Mouse (Mus musculus) liver, embryonic 11.5 days (tissue): ENCODE results near the gene Nalcn. TPM values are rescaled to one million over a fixed set of nuclear protein-coding genes. Genes with fewer than 3 reads are reported as not detected.

ENCODE experiments used
- ATAC-seq: fragments of 200-750 bp; cut with Nextera tagmentation; replicated peaks from 2 replicates; pipeline ENCODE4 v1.8.0; 2017; ENCODE audit warnings: moderate number of reproducible peaks, mild to moderate bottlenecking, moderate TSS enrichment, moderate library complexity; ENCODE audit not compliant: low FRiP score
- DNase-seq: peaks from one replicate; pipeline ENCODE4 v3.0.0-alpha.2; 2017; ENCODE audit warnings: low spot score
- H3K27ac ChIP-seq: fragments of 300-500 bp; sonication (generic); 2 replicates; pipeline ENCODE4 v1.5.1; 2014; ENCODE audit warnings: mild to moderate bottlenecking, low read depth, low read length, control low read depth
- H3K27me3 ChIP-seq: fragments of 300-500 bp; sonication (generic); replicated peaks from 2 replicates; pipeline ENCODE4 v1.6.1; 2014; ENCODE audit warnings: low read length, mixed read lengths; ENCODE audit not compliant: control insufficient read depth, insufficient read depth
- H3K36me3 ChIP-seq: fragments of 300-500 bp; sonication (generic); 2 replicates; pipeline ENCODE4 v1.6.1; 2014; ENCODE audit warnings: mild to moderate bottlenecking, low read length, moderate library complexity, mixed read lengths; ENCODE audit not compliant: control insufficient read depth, insufficient read depth
- H3K4me1 ChIP-seq: fragments of 300-500 bp; sonication (generic); replicated peaks from 2 replicates; pipeline ENCODE4 v1.6.1; 2014; ENCODE audit warnings: low read length, mixed read lengths; ENCODE audit not compliant: control insufficient read depth, insufficient read depth
- H3K4me2 ChIP-seq: fragments of 300-500 bp; sonication (generic); 2 replicates; pipeline ENCODE4 v1.6.1; 2014; ENCODE audit warnings: mild to moderate bottlenecking, control low read depth, moderate library complexity
- H3K4me3 ChIP-seq: fragments of 300-500 bp; sonication (generic); 2 replicates; pipeline ENCODE4 v1.5.1; 2014; ENCODE audit warnings: low read depth, low read length, control low read depth
- H3K9ac ChIP-seq: fragments of 300-500 bp; sonication (generic); 2 replicates; pipeline ENCODE4 v1.6.1; 2014; ENCODE audit warnings: low read depth, low read length, control low read depth
- H3K9me3 ChIP-seq: fragments of 300-500 bp; sonication (generic); 2 replicates; pipeline ENCODE4 v1.6.1; 2016; ENCODE audit warnings: low read length, inconsistent platforms, mixed read lengths; ENCODE audit not compliant: control insufficient read depth
- WGBS: fragments of 180-500 bp; shearing (Covaris S2); extraction: QIAGEN DNeasy Blood & Tissue Kit; methylation state at CpG from one replicate; pipeline ENCODE4 v1.1.7; 2014; 5-methylcytosine and 5-hydroxymethylcytosine counted together
- polyA plus RNA-seq: library from polyadenylated mRNA; unstranded; fragments of >200 nt; fragmentation: Nextera tagmentation; extraction: Ambion mirVana; gene quantifications from 2 replicates; pipeline ENCODE4 v1.2.1, GENCODE M21; 2014

Gene Nalcn
- polyA plus RNA-seq, 1 experiment from 2014 or later = 0.07 TPM

GRCm38 (mm10) chr14:123296068-123296467 lies 330.9 kb downstream of the Nalcn start:
- no peaks in the 10 kb centered on the region for H3K4me1 ChIP-seq
- ATAC-seq = no peak
- DNase-seq = no peak
- H3K36me3 ChIP-seq = no peaks in the 10 kb centered on the region
- H3K9ac ChIP-seq = no peak overlapping the region
- no peak overlapping the region for H3K4me3 ChIP-seq
- no peak overlapping the region for H3K27ac ChIP-seq
- no peaks in the 10 kb centered on the region for H3K9me3 ChIP-seq
- no peak overlapping the region for H3K4me2 ChIP-seq
- H3K27me3 ChIP-seq = no peaks in the 10 kb centered on the region

- Histone ChIP-seq H3K9ac (no peak overlapping the region), H3K9me3 (no peaks in the 10 kb centered on the region), H3K36me3 (no peaks in the 10 kb centered on the region), H3K27me3 (no peaks in the 10 kb centered on the region), H3K4me2 (no peak overlapping the region), H3K4me3 (no peak overlapping the region), H3K27ac (no peak overlapping the region), H3K4me1 (no peaks in the 10 kb centered on the region)
- DNase-seq (no peak), ATAC-seq (no peak)
- WGBS = 78% methylated on average over 4 of the region's 4 CpGs
Observed at GRCm38 (mm10) chr14:123291118-123292007, 335.6 kb downstream of the Nalcn start.

DNA sequence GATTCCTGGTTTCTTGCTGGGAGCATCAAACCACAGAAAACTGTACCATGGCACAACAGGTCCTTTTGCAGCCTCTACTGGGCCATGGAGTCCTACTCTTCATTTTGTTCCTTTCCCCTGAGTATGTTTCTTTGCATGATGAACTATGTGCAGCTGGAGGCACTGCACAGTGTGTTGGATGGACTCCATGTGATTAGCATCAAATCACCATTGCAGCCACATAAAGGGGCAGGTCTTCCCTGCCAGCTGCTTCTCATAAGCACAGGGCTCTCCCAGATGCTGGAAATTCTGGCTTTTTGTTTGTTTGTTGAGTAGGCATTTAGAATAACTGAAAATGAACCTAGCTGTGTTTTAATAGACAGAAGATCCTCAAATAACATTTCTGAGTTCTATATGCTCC lies 344.8 kb downstream of the Nalcn start:
- Histone ChIP-seq H3K9ac (no peak overlapping the region), H3K27me3 (no peaks in the 10 kb centered on the region), H3K27ac (no peak overlapping the region), H3K4me1 (no peaks in the 10 kb centered on the region), H3K4me3 (no peak overlapping the region), H3K4me2 (no peak overlapping the region), H3K36me3 (no peaks in the 10 kb centered on the region), H3K9me3 (no peaks in the 10 kb centered on the region)
- ATAC-seq (no peak), DNase-seq (no peak)

GRCm38 (mm10) chr14:123272121-123272520 lies 354.8 kb downstream of the Nalcn start:
- Histone ChIP-seq H3K9me3 (no peaks in the 10 kb centered on the region), H3K4me1 (no peaks in the 10 kb centered on the region), H3K36me3 (no peaks in the 10 kb centered on the region), H3K4me3 (no peak overlapping the region), H3K4me2 (no peak overlapping the region), H3K27me3 (no peaks in the 10 kb centered on the region), H3K27ac (no peak overlapping the region), H3K9ac (no peak overlapping the region)
- DNase-seq (no peak), ATAC-seq (no peak)
- WGBS = 78% methylated on average over 2 of the region's 2 CpGs

- Histone ChIP-seq H3K36me3 (no peaks in the 10 kb centered on the region), H3K4me2 (no peak overlapping the region), H3K9me3 (no peaks in the 10 kb centered on the region), H3K27ac (no peak overlapping the region), H3K27me3 (no peaks in the 10 kb centered on the region), H3K4me3 (no peak overlapping the region), H3K9ac (no peak overlapping the region), H3K4me1 (no peaks in the 10 kb centered on the region)
- peak; percentile 41; the same call in 1 of the 2 replicates for ATAC-seq
- WGBS = 48% methylated on average over 1 of the region's 1 CpGs
- DNase-seq = no peak
Observed at GRCm38 (mm10) chr14:123240738-123241137, 386.2 kb downstream of the Nalcn start.

- Histone ChIP-seq H3K27me3 (no peaks in the 10 kb centered on the region), H3K27ac (no peak overlapping the region), H3K4me3 (no peak overlapping the region), H3K36me3 (no peaks in the 10 kb centered on the region), H3K9ac (no peak overlapping the region), H3K4me2 (no peak overlapping the region), H3K4me1 (no peaks in the 10 kb centered on the region), H3K9me3 (no peaks in the 10 kb centered on the region)
- no peak for DNase-seq
- WGBS = 6% methylated on average over 2 of the region's 2 CpGs
- ATAC-seq = no peak
Observed at GRCm38 (mm10) chr14:123239945-123240344, 387.0 kb downstream of the Nalcn start.

DNA sequence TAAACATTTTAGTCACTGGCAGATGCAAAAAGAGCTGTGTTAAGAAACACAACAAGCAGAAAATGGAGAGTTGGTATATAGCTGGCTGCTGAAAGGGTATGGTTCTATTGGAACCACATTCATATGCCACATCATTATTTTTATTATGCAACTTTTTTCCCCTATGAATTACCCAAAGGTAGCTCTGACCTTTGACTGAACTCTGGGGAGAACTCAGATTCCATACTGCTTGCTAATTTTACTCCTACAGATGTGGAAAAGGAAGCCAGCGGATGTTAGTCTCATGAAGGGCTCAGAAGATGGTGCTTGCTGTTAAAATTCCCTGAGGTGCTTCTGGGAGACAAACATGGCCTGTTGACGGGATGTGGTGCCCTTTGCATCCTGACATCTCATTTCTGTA lies 389.9 kb downstream of the Nalcn start:
- Histone ChIP-seq H3K4me3 (no peak overlapping the region), H3K27ac (no peak overlapping the region), H3K4me2 (no peak overlapping the region), H3K27me3 (no peaks in the 10 kb centered on the region), H3K36me3 (no peaks in the 10 kb centered on the region), H3K4me1 (no peaks in the 10 kb centered on the region), H3K9ac (no peak overlapping the region), H3K9me3 (no peaks in the 10 kb centered on the region)
- no peak for ATAC-seq
- DNase-seq = no peak
- 65% methylated on average over 2 of the region's 2 CpGs for WGBS

DNA sequence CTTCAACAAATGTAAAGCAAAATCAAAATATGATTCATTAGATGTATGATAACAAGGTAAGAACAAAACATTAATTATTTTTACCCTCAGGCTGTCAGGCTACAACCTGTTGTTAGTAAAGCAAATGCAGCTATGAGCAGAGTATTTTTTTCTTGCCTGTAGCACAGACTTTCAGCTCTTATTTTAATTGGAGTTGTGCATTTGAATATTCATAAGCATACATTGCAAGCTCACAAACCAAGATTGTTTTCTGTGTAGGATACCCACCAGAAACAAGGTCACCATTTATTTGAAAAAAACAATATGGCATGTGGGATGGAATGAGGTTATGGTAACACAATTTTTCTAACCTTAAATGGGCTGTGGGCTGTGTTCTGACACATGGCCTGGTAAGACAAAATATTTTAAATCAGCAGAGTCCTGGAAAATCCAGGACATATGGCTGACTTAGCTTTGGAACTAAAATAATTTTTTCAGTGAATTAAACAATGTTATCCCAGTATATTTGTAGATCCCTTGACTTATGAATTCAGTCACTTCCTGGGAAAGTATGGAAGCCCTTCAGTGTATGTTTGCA lies 394.2 kb downstream of the Nalcn start:
- no peaks in the 10 kb centered on the region for H3K27me3 ChIP-seq
- ATAC-seq = no peak
- H3K4me2 ChIP-seq = no peak overlapping the region
- H3K9me3 ChIP-seq = no peaks in the 10 kb centered on the region
- no peaks in the 10 kb centered on the region for H3K4me1 ChIP-seq
- no peaks in the 10 kb centered on the region for H3K36me3 ChIP-seq
- H3K4me3 ChIP-seq = no peak overlapping the region
- DNase-seq = no peak
- no peak overlapping the region for H3K9ac ChIP-seq
- no peak overlapping the region for H3K27ac ChIP-seq
